Mouse (Mus musculus): ENCODE measurements around the gene Cmklr1. TPM values are rescaled to one million over a fixed set of nuclear protein-coding genes. Genes with fewer than 3 reads are reported as not detected.
"Not testable (repeated sequence)": the region's sequence is repeated elsewhere in the genome, so short reads cannot be mapped to it uniquely, and the experiment has no call there.

Cmklr1 gene
- polyA plus RNA-seq, 1 experiment from 2014 or later: 63.8 TPM

GRCm38 (mm10) chr5:113591751-113592230 is 58.4 kb downstream of the Cmklr1 start:
- no peak for DNase-seq (ENCODE audit: low spot score)
- no peak overlapping the region for H3K9ac ChIP-seq (replicated peaks; ENCODE audit: low read depth)

GRCm38 (mm10) chr5:113591166-113591565 is 59.1 kb downstream of the Cmklr1 start:
- no peak overlapping the region for H3K27ac ChIP-seq (ENCODE audit: low read length)
- no peak overlapping the region for H3K4me3 ChIP-seq (ENCODE audit: low read depth, low read length)
- no peaks in the 10 kb centered on the region for H3K27me3 ChIP-seq (replicated peaks; ENCODE audit: insufficient read depth, low read length)
- TF ChIP-seq CTCF (IDR thresholded peaks at IDR 0.05) (no peak), EP300 (IDR thresholded peaks at IDR 0.05) (no peak)
- no peaks in the 10 kb centered on the region for H3K9me3 ChIP-seq (ENCODE audit: low read length)
- no peaks in the 10 kb centered on the region for H3K4me1 ChIP-seq (ENCODE audit: insufficient read depth, low read depth, low read length)
- H3K36me3 ChIP-seq (ENCODE audit: insufficient read depth, low read length): no peaks in the 10 kb centered on the region
- WGBS: 34% methylated on average over 3 of the region's 3 CpGs
- DNase-seq (ENCODE audit: low spot score) (no peak), ATAC-seq (no peak)
- no peak overlapping the region for H3K9ac ChIP-seq (replicated peaks; ENCODE audit: low read depth)
- H3K4me2 ChIP-seq (replicated peaks; ENCODE audit: low read depth, low read length): no peak overlapping the region

More at GRCm38 (mm10) chr5:113591751-113592230, 58.4 kb downstream of the Cmklr1 start:
- TF ChIP-seq EP300 (IDR thresholded peaks at IDR 0.05): no peak
- TF ChIP-seq CTCF (IDR thresholded peaks at IDR 0.05): no peak
- no peaks in the 10 kb centered on the region for H3K27me3 ChIP-seq (replicated peaks; ENCODE audit: insufficient read depth, low read length)
- peak; percentile 40 for ATAC-seq
- WGBS: 16% methylated on average over 6 of the region's 6 CpGs
- H3K4me3 ChIP-seq (ENCODE audit: low read depth, low read length): no peak overlapping the region
- no peaks in the 10 kb centered on the region for H3K36me3 ChIP-seq (ENCODE audit: insufficient read depth, low read length)
- no peak overlapping the region for H3K4me2 ChIP-seq (replicated peaks; ENCODE audit: low read depth, low read length)
- H3K9me3 ChIP-seq (ENCODE audit: low read length): no peaks in the 10 kb centered on the region
- H3K4me1 ChIP-seq (ENCODE audit: insufficient read depth, low read depth, low read length): no peaks in the 10 kb centered on the region
- H3K27ac ChIP-seq (ENCODE audit: low read length): no peak overlapping the region

- H3K27ac ChIP-seq (ENCODE audit: low read length): no peak overlapping the region
- H3K9ac ChIP-seq (replicated peaks; ENCODE audit: low read depth): no peak overlapping the region
- H3K9me3 ChIP-seq (ENCODE audit: low read length): no peaks in the 10 kb centered on the region
- no peak overlapping the region for H3K4me3 ChIP-seq (ENCODE audit: low read depth, low read length)
- ATAC-seq: no peak
- no peaks in the 10 kb centered on the region for H3K4me1 ChIP-seq (ENCODE audit: insufficient read depth, low read depth, low read length)
- 59% methylated on average over 5 of the region's 5 CpGs for WGBS
- TF ChIP-seq EP300 (IDR thresholded peaks at IDR 0.05) (no peak), CTCF (IDR thresholded peaks at IDR 0.05) (no peak)
- H3K4me2 ChIP-seq (replicated peaks; ENCODE audit: low read depth, low read length): no peak overlapping the region
- no peak for DNase-seq (ENCODE audit: low spot score)
- no peaks in the 10 kb centered on the region for H3K36me3 ChIP-seq (ENCODE audit: insufficient read depth, low read length)
- no peaks in the 10 kb centered on the region for H3K27me3 ChIP-seq (replicated peaks; ENCODE audit: insufficient read depth, low read length)
These were observed 60.1 kb downstream of the Cmklr1 start for GRCm38 (mm10) chr5:113590010-113590640.

GRCm38 (mm10) chr5:113586458-113586849 is 63.8 kb downstream of the Cmklr1 start:
- not testable (repeated sequence) for H3K4me1 ChIP-seq (ENCODE audit: insufficient read depth, low read depth, low read length); DNase-seq (ENCODE audit: low spot score); H3K4me2 ChIP-seq (replicated peaks; ENCODE audit: low read depth, low read length); H3K9ac ChIP-seq (replicated peaks; ENCODE audit: low read depth); H3K27me3 ChIP-seq (replicated peaks; ENCODE audit: insufficient read depth, low read length); H3K36me3 ChIP-seq (ENCODE audit: insufficient read depth, low read length); H3K27ac ChIP-seq (ENCODE audit: low read length); H3K9me3 ChIP-seq (ENCODE audit: low read length); ATAC-seq; H3K4me3 ChIP-seq (ENCODE audit: low read depth, low read length)
- TF ChIP-seq CTCF (IDR thresholded peaks at IDR 0.05): peak; percentile 43
- 61% methylated on average over 5 of the region's 5 CpGs for WGBS

DNA sequence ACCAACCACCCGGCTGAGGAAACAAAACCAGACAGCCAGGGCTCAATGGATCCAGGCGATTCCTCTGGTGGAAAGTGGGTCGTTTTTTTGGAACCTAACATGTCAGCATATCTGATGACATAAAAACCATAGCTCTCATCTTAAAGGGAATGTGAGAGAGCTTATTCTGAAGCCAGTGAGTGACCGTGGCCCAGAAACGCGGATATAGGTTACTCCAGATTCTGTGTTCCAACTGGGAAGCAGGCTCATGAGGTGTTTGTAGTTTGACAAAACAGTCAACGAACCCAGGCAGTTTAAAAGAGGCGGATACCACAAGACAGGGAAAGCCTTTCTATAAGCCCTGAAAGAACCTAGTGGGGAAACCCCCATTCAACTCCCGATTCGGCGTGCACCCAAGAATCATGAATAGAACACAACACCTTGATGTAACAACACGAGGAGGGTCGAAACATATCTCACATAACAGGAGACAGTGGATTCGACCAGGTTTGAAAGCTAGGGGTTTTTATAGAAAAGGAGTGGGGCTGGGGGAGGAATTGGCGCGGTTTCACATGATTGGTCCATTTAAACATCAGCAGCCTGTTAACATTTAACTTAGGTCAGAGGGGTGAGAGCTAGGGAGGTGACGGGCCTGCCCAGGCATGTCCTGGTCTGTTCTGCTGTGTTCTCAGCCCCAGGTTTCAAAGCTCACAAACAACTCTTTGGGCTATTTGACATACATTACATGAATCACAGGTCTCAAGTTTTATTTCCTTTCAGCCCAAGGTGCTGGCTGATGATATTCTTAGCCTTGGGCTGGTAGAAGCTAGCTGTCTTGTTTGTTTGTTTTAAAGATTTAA is 64.4 kb downstream of the Cmklr1 start:
- not testable (repeated sequence) for H3K9ac ChIP-seq (replicated peaks; ENCODE audit: low read depth); H3K4me1 ChIP-seq (ENCODE audit: insufficient read depth, low read depth, low read length); H3K4me3 ChIP-seq (ENCODE audit: low read depth, low read length); H3K9me3 ChIP-seq (ENCODE audit: low read length); H3K4me2 ChIP-seq (replicated peaks; ENCODE audit: low read depth, low read length); H3K27ac ChIP-seq (ENCODE audit: low read length); H3K36me3 ChIP-seq (ENCODE audit: insufficient read depth, low read length); ATAC-seq; H3K27me3 ChIP-seq (replicated peaks; ENCODE audit: insufficient read depth, low read length); DNase-seq (ENCODE audit: low spot score)
- WGBS: 73% methylated on average over 17 of the region's 17 CpGs

DNA sequence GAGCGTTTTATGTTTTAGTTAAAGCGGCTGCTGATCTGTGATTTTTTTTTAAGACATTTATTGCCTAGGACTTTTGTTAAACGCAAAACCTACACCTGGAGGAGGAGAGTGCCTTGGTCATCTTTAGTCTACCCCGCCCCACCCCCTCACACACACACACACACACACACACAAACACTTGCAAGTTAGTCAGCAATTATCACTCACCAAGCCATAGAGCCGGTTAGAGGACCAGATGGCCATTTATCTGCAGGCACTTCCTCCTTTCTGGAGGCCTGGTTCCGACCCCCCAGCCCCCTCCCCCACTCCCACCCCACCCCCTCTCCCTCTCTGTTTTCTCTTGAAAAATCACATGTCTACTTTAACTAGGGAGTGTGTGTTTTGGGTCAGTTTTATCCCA is 65.8 kb downstream of the Cmklr1 start:
- Histone ChIP-seq H3K4me1 (ENCODE audit: insufficient read depth, low read depth, low read length) (no peaks in the 10 kb centered on the region), H3K9me3 (ENCODE audit: low read length) (no peaks in the 10 kb centered on the region), H3K27ac (ENCODE audit: low read length) (no peak overlapping the region), H3K4me3 (ENCODE audit: low read depth, low read length) (no peak overlapping the region), H3K27me3 (replicated peaks; ENCODE audit: insufficient read depth, low read length) (no peaks in the 10 kb centered on the region), H3K9ac (replicated peaks; ENCODE audit: low read depth) (no peak overlapping the region), H3K4me2 (replicated peaks; ENCODE audit: low read depth, low read length) (no peak overlapping the region), H3K36me3 (ENCODE audit: insufficient read depth, low read length) (no peaks in the 10 kb centered on the region)
- TF ChIP-seq CTCF (IDR thresholded peaks at IDR 0.05) (no peak), EP300 (IDR thresholded peaks at IDR 0.05) (no peak)
- 26% methylated on average over 6 of the region's 6 CpGs for WGBS
- ATAC-seq: no peak
- no peak for DNase-seq (ENCODE audit: low spot score)
